Mouse (Mus musculus) midbrain, embryonic 14.5 days (tissue): ENCODE data around the gene Nrg4. TPM values are rescaled to one million over a fixed set of nuclear protein-coding genes. Genes with fewer than 3 reads are reported as not detected.
"Not testable (repeated sequence)": the region's sequence is repeated elsewhere in the genome, so short reads cannot be mapped to it uniquely, and the experiment has no call there.

ENCODE experiments used
- ATAC-seq: fragments of 200-750 bp; cut with Nextera tagmentation; 2 replicates; pipeline ENCODE4 v1.8.0; 2017; ENCODE audit warnings: moderate number of reproducible peaks, moderate library complexity; ENCODE audit not compliant: low FRiP score, low TSS enrichment
- DNase-seq: peaks from one replicate; pipeline ENCODE4 v3.0.0-alpha.2; 2015
- H3K27ac ChIP-seq: fragments of 300-500 bp; sonication (generic); replicated peaks from 2 replicates; pipeline ENCODE4 v1.5.1; 2014; ENCODE audit warnings: mild to moderate bottlenecking, low read depth, low read length, moderate library complexity
- H3K27me3 ChIP-seq: fragments of 300-500 bp; sonication (generic); 2 replicates; pipeline ENCODE4 v1.6.1; 2014; ENCODE audit warnings: low read length, control low read depth, mixed read lengths; ENCODE audit not compliant: control insufficient read depth, insufficient read depth
- H3K36me3 ChIP-seq: fragments of 300-500 bp; sonication (generic); 2 replicates; pipeline ENCODE4 v1.6.1; 2014; ENCODE audit warnings: low read length, control low read depth; ENCODE audit not compliant: control insufficient read depth, insufficient read depth
- H3K4me1 ChIP-seq: fragments of 300-500 bp; sonication (generic); 2 replicates; pipeline ENCODE4 v1.6.1; 2014; ENCODE audit warnings: mild to moderate bottlenecking, antibody characterized with exemption, low read length, control low read depth; ENCODE audit not compliant: control insufficient read depth, insufficient read depth
- H3K4me2 ChIP-seq: fragments of 300-500 bp; sonication (generic); 2 replicates; pipeline ENCODE4 v1.6.1; 2014; ENCODE audit warnings: mild to moderate bottlenecking, low read length, moderate library complexity
- H3K4me3 ChIP-seq: fragments of 300-500 bp; sonication (generic); replicated peaks from 2 replicates; pipeline ENCODE4 v1.5.1; 2014; ENCODE audit warnings: low read depth, low read length
- H3K9ac ChIP-seq: fragments of 300-500 bp; sonication (generic); replicated peaks from 2 replicates; pipeline ENCODE4 v1.6.1; 2014; ENCODE audit warnings: mild to moderate bottlenecking, low read length, moderate library complexity
- H3K9me3 ChIP-seq: fragments of 300-500 bp; sonication (generic); 2 replicates; pipeline ENCODE4 v1.6.1; 2016; ENCODE audit warnings: low read length, control low read depth, mixed read lengths; ENCODE audit not compliant: control insufficient read depth
- WGBS: fragments of 180-500 bp; shearing (Covaris S2); extraction: QIAGEN DNeasy Blood & Tissue Kit; methylation state at CpG from one replicate; pipeline ENCODE4 v1.1.7; 2014; 5-methylcytosine and 5-hydroxymethylcytosine counted together
- polyA plus RNA-seq: library from polyadenylated mRNA; unstranded; fragments of >200 nt; fragmentation: Nextera tagmentation; extraction: Ambion mirVana; gene quantifications from 2 replicates; pipeline ENCODE4 v1.2.1, GENCODE M21; 2014

Gene Nrg4
- polyA plus RNA-seq, 1 experiment from 2014 or later, result 2.2 TPM

GRCm38 (mm10) chr9:55250595-55251247, 75.9 kb downstream of the Nrg4 start:
- no peak for ATAC-seq
- no peak for DNase-seq
- H3K4me3 ChIP-seq, result no peak overlapping the region
- H3K9me3 ChIP-seq, result no peaks in the 10 kb centered on the region
- H3K27ac ChIP-seq, result no peak overlapping the region
- H3K9ac ChIP-seq, result no peak overlapping the region
- H3K4me1 ChIP-seq, result no peaks in the 10 kb centered on the region
- H3K4me2 ChIP-seq, result no peak overlapping the region
- H3K27me3 ChIP-seq, result no peaks in the 10 kb centered on the region
- no peaks in the 10 kb centered on the region for H3K36me3 ChIP-seq
- WGBS, result 91% methylated on average over 6 of the region's 6 CpGs

GRCm38 (mm10) chr9:55248465-55248864, 78.2 kb downstream of the Nrg4 start:
- Histone ChIP-seq H3K9ac (no peak overlapping the region), H3K9me3 (no peaks in the 10 kb centered on the region), H3K4me1 (no peaks in the 10 kb centered on the region), H3K27ac (no peak overlapping the region), H3K36me3 (no peaks in the 10 kb centered on the region), H3K4me3 (no peak overlapping the region), H3K4me2 (no peak overlapping the region), H3K27me3 (no peaks in the 10 kb centered on the region)
- WGBS, result 94% methylated on average over 4 of the region's 4 CpGs
- no peak for DNase-seq
- ATAC-seq, result no peak

- Histone ChIP-seq H3K27ac (no peak overlapping the region), H3K9ac (no peak overlapping the region), H3K36me3 (no peaks in the 10 kb centered on the region), H3K4me3 (no peak overlapping the region), H3K27me3 (no peaks in the 10 kb centered on the region), H3K4me1 (no peaks in the 10 kb centered on the region), H3K4me2 (no peak overlapping the region), H3K9me3 (no peaks in the 10 kb centered on the region)
- 93% methylated on average over 4 of the region's 4 CpGs for WGBS
- DNase-seq (no peak), ATAC-seq (no peak)
Observed at GRCm38 (mm10) chr9:55246918-55247317, 79.7 kb downstream of the Nrg4 start.

- WGBS, result 82% methylated on average over 8 of the region's 8 CpGs
- Histone ChIP-seq H3K27me3 (no peaks in the 10 kb centered on the region), H3K4me2 (no peak overlapping the region), H3K9me3 (no peaks in the 10 kb centered on the region), H3K4me1 (no peaks in the 10 kb centered on the region), H3K9ac (no peak overlapping the region), H3K27ac (no peak overlapping the region), H3K36me3 (no peaks in the 10 kb centered on the region), H3K4me3 (no peak overlapping the region)
- ATAC-seq (no peak), DNase-seq (no peak)
Observed at GRCm38 (mm10) chr9:55246440-55246839, 80.2 kb downstream of the Nrg4 start.

GRCm38 (mm10) chr9:55245057-55245750, 81.4 kb downstream of the Nrg4 start:
- not testable (repeated sequence) for ATAC-seq, DNase-seq, H3K4me2 ChIP-seq, H3K9ac ChIP-seq, H3K27me3 ChIP-seq, H3K9me3 ChIP-seq, H3K27ac ChIP-seq, H3K4me3 ChIP-seq, H3K4me1 ChIP-seq, H3K36me3 ChIP-seq
- 97% methylated on average over 1 of the region's 1 CpGs for WGBS

- Histone ChIP-seq H3K4me3 (no peak overlapping the region), H3K27ac (no peak overlapping the region), H3K4me1 (no peaks in the 10 kb centered on the region), H3K36me3 (no peaks in the 10 kb centered on the region), H3K9me3 (no peaks in the 10 kb centered on the region), H3K9ac (no peak overlapping the region), H3K27me3 (no peaks in the 10 kb centered on the region), H3K4me2 (no peak overlapping the region)
- ATAC-seq (no peak), DNase-seq (no peak)
- 82% methylated on average over 3 of the region's 3 CpGs for WGBS
Observed at GRCm38 (mm10) chr9:55244079-55244478, 82.6 kb downstream of the Nrg4 start.

- no peaks in the 10 kb centered on the region for H3K36me3 ChIP-seq
- 79% methylated on average over 3 of the region's 3 CpGs for WGBS
- no peaks in the 10 kb centered on the region for H3K27me3 ChIP-seq
- no peak overlapping the region for H3K9ac ChIP-seq
- no peaks in the 10 kb centered on the region for H3K4me1 ChIP-seq
- H3K4me3 ChIP-seq, result no peak overlapping the region
- H3K9me3 ChIP-seq, result no peaks in the 10 kb centered on the region
- no peak overlapping the region for H3K27ac ChIP-seq
- H3K4me2 ChIP-seq, result no peak overlapping the region
- ATAC-seq (no peak), DNase-seq (no peak)
Observed at GRCm38 (mm10) chr9:55243280-55243679, 83.4 kb downstream of the Nrg4 start.

GRCm38 (mm10) chr9:55241863-55242685, 84.6 kb downstream of the Nrg4 start:
- no peaks in the 10 kb centered on the region for H3K36me3 ChIP-seq
- no peaks in the 10 kb centered on the region for H3K9me3 ChIP-seq
- peak overlapping the region; percentile 45 for H3K4me2 ChIP-seq
- no peak overlapping the region for H3K9ac ChIP-seq
- no peak overlapping the region for H3K27ac ChIP-seq
- ATAC-seq (no peak), DNase-seq (peak; percentile 40)
- no peaks in the 10 kb centered on the region for H3K27me3 ChIP-seq
- WGBS, result 39% methylated on average over 24 of the region's 24 CpGs
- H3K4me1 ChIP-seq, result no peaks in the 10 kb centered on the region
- H3K4me3 ChIP-seq, result 0 out of 2 replicates have a peak overlapping the region, but pooled peaks have one; percentile 5
